Comparison of ENCODE assay signal across 21 mouse cellular contexts in the genomic region with DNA sequence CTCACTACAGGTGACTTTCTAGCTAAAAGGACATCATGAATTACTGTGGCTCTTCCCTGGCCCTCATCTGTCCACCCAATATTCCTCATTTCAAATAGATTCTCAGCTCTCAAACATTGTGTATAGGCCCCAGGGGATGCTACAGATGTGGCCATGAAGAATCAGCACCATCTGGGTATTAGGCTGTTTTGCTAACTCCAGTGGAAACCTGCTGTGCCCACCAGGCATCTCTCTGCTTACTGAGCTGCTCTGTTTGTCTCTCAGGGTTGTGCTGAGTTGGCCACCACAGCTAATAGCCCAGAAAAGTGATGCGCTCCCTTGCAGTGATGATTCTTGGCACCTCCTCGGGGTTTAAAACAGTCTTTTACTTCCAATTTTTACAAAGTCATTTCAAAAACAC.
DNase-seq lines count a peak whose midpoint lies in the region; ATAC-seq and TF ChIP-seq lines count a peak whose summit lies in the region.
"Had no signal": no experiment of that assay in that cellular context is flagged by ENCODE, and none has a peak within 500 bp of the region (broad histone marks: within the 10 kb centered on the region; RNA-seq: fewer than 3 reads in every experiment).

No protein-coding gene starts in this region.

- H3K4me1 ChIP-seq in hindbrain, embryonic 11.5 days (replicated peaks; ENCODE audit: control insufficient read depth, insufficient read depth, low read length): no peaks in the 10 kb centered on the region
- no peaks in the 10 kb centered on the region for H3K4me1 ChIP-seq in hindbrain, embryonic 13.5 days (replicated peaks)
- H3K4me1 ChIP-seq: embryonic facial prominence, embryonic 15.5 days; forebrain, embryonic 10.5 days; forebrain, embryonic 15.5 days; heart, embryonic 10.5 days; intestine, embryonic 15.5 days had no signal

- H3K4me3 ChIP-seq in hindbrain, embryonic 11.5 days (ENCODE audit: low read depth, low read length): no peak overlapping the region
- H3K4me3 ChIP-seq in hindbrain, embryonic 13.5 days: no peak overlapping the region
- H3K4me3 ChIP-seq: embryonic facial prominence, embryonic 15.5 days; erythroblast, embryonic 14.5 days; forebrain, embryonic 10.5 days; forebrain, embryonic 15.5 days; heart, embryonic 10.5 days; intestine, embryonic 15.5 days had no signal

- no peak overlapping the region for H3K4me2 ChIP-seq in hindbrain, embryonic 11.5 days (replicated peaks; ENCODE audit: low read depth, low read length)
- no peak overlapping the region for H3K4me2 ChIP-seq in hindbrain, embryonic 13.5 days
- H3K4me2 ChIP-seq: embryonic facial prominence, embryonic 15.5 days; forebrain, embryonic 15.5 days; intestine, embryonic 15.5 days had no signal

- TF ChIP-seq POLR2A in brain, embryonic 14.5 days (IDR thresholded peaks at IDR 0.05; ENCODE audit: borderline replicate concordance, extremely low read depth, insufficient read depth, insufficient read length, poor library complexity, severe bottlenecking): no peak

- peak; percentile 2 for DNase-seq in hindbrain, embryonic 11.5 days (ENCODE audit: low spot score)
- DNase-seq in brain, adult 2 months (ENCODE audit: low read depth, low spot score): peak; percentile 2
- peak; percentile 12 for DNase-seq in brain, embryonic 14.5 days (ENCODE audit: low read depth)
- peak; percentile 0 for DNase-seq in retina, postnatal 7 days (ENCODE audit: low read depth, low spot score)
- DNase-seq in frontal cortex, postnatal 14 days (ENCODE audit: low spot score in 2 of 2): no peak
- DNase-seq: adrenal gland, adult 2 months; adrenal gland, postnatal 25 days; cerebellum, adult 11 months; cerebellum, adult 8-10 months; cerebellum, postnatal 14 days; gastrocnemius, postnatal 10 days; heart, adult 18-20 months; heart, postnatal 10 days; heart, postnatal 4 days had no signal

- WGBS in hindbrain, embryonic 11.5 days: 84% methylated on average over 2 of the region's 2 CpGs
- WGBS in hindbrain, embryonic 13.5 days: 72% methylated on average over 2 of the region's 2 CpGs

- peak; percentile 14; the same call in 1 of the 2 replicates for ATAC-seq in hindbrain, embryonic 11.5 days (ENCODE audit: low FRiP score)
- ATAC-seq in hindbrain, embryonic 13.5 days (ENCODE audit: low FRiP score): no peak
- ATAC-seq: forebrain, embryonic 15.5 days; intestine, embryonic 15.5 days had no signal

- no peaks in the 10 kb centered on the region for H3K9me3 ChIP-seq in hindbrain, embryonic 11.5 days (ENCODE audit: control insufficient read depth, low read length)
- H3K9me3 ChIP-seq in hindbrain, embryonic 13.5 days: no peaks in the 10 kb centered on the region
- H3K9me3 ChIP-seq: embryonic facial prominence, embryonic 15.5 days; forebrain, embryonic 10.5 days; forebrain, embryonic 15.5 days; heart, embryonic 10.5 days; intestine, embryonic 15.5 days had no signal

- no peak for TF ChIP-seq CTCF in brain, embryonic 14.5 days (IDR thresholded peaks at IDR 0.05; ENCODE audit: borderline replicate concordance, extremely low read depth, insufficient read depth, insufficient read length)

- H3K36me3 ChIP-seq in hindbrain, embryonic 11.5 days (ENCODE audit: control insufficient read depth, insufficient read depth, low read length): no peaks in the 10 kb centered on the region
- no peaks in the 10 kb centered on the region for H3K36me3 ChIP-seq in hindbrain, embryonic 13.5 days
- H3K36me3 ChIP-seq: embryonic facial prominence, embryonic 15.5 days; forebrain, embryonic 10.5 days; forebrain, embryonic 15.5 days; heart, embryonic 10.5 days; intestine, embryonic 15.5 days had no signal

- no peak overlapping the region for H3K9ac ChIP-seq in hindbrain, embryonic 11.5 days (ENCODE audit: low read depth, low read length)
- H3K9ac ChIP-seq in hindbrain, embryonic 13.5 days: no peak overlapping the region
- H3K9ac ChIP-seq: embryonic facial prominence, embryonic 15.5 days; forebrain, embryonic 15.5 days; intestine, embryonic 15.5 days had no signal

- H3K27ac ChIP-seq in hindbrain, embryonic 11.5 days (ENCODE audit: low read depth, low read length): no peak overlapping the region
- H3K27ac ChIP-seq in hindbrain, embryonic 13.5 days: no peak overlapping the region
- H3K27ac ChIP-seq: embryonic facial prominence, embryonic 15.5 days; forebrain, embryonic 10.5 days; forebrain, embryonic 15.5 days; heart, embryonic 10.5 days; intestine, embryonic 15.5 days had no signal

- H3K27me3 ChIP-seq in hindbrain, embryonic 11.5 days (ENCODE audit: control insufficient read depth, insufficient read depth, low read length): no peaks in the 10 kb centered on the region
- H3K27me3 ChIP-seq in hindbrain, embryonic 13.5 days: no peaks in the 10 kb centered on the region
- H3K27me3 ChIP-seq: embryonic facial prominence, embryonic 15.5 days; forebrain, embryonic 15.5 days; intestine, embryonic 15.5 days had no signal

Comparison
In these comparisons a context has a peak if more than half of its experiments do, and no peak if none do; other contexts are left out.
1. DNase-seq: peak in hindbrain, embryonic 11.5 days (single experiment), brain, adult 2 months (single experiment), brain, embryonic 14.5 days (single experiment) and retina, postnatal 7 days (single experiment); none in frontal cortex, postnatal 14 days (0 of 2).